In genomic region chr2:179442191-179442540, GRCm38 (mm10) we compare ENCODE assay signal across 8 mouse cellular contexts. TPM values are rescaled to one million over a fixed set of nuclear protein-coding genes. Genes with fewer than 3 reads are reported as not detected.
DNase-seq lines count a peak whose midpoint lies in the region; ATAC-seq and TF ChIP-seq lines count a peak whose summit lies in the region.

TSS of gene Cdh4 (plus strand) at chr2:179442431.

- H3K9me3 ChIP-seq in embryonic facial prominence, embryonic 15.5 days (replicated peaks), result no peaks in the 10 kb centered on the region
- no peaks in the 10 kb centered on the region for H3K9me3 ChIP-seq in heart, embryonic 13.5 days
- no peaks in the 10 kb centered on the region; the same call in 1 of the 2 replicates for H3K9me3 ChIP-seq in kidney, embryonic 16.5 days (ENCODE audit: low read length)
- H3K9me3 ChIP-seq in limb, embryonic 15.5 days, result no peaks in the 10 kb centered on the region
- no peaks in the 10 kb centered on the region for H3K9me3 ChIP-seq in midbrain, embryonic 15.5 days

- 2% methylated on average over 40 of the region's 40 CpGs for WGBS in spleen, adult 2 months
- WGBS in embryonic facial prominence, embryonic 15.5 days, result under 1% methylated on average over 36 of the region's 40 CpGs
- under 1% methylated on average over 30 of the region's 40 CpGs for WGBS in heart, embryonic 13.5 days
- WGBS in kidney, embryonic 16.5 days, result under 1% methylated on average over 37 of the region's 40 CpGs
- WGBS in limb, embryonic 15.5 days, result 0% methylated on average over 40 of the region's 40 CpGs
- WGBS in midbrain, embryonic 15.5 days, result under 1% methylated on average over 33 of the region's 40 CpGs

- TF ChIP-seq CTCF in spleen, adult 2 months (IDR thresholded peaks at IDR 0.05; ENCODE audit: extremely low read depth, insufficient read depth, insufficient read length, insufficient replicate concordance), result no peak

- H3K4me3 ChIP-seq in spleen, adult 2 months (ENCODE audit: extremely low read depth, insufficient read depth, insufficient read length), result peak within 1 kb of the TSS; percentile 29; the same call in 1 of the 2 replicates
- peak within 1 kb of the TSS; percentile 67 for H3K4me3 ChIP-seq in embryonic facial prominence, embryonic 15.5 days (replicated peaks)
- peak within 1 kb of the TSS; percentile 68 for H3K4me3 ChIP-seq in heart, embryonic 13.5 days
- H3K4me3 ChIP-seq in kidney, embryonic 16.5 days (ENCODE audit: low read length), result peak within 1 kb of the TSS; percentile 73
- H3K4me3 ChIP-seq in limb, embryonic 15.5 days, result peak within 1 kb of the TSS; percentile 68
- peak within 1 kb of the TSS; percentile 68 for H3K4me3 ChIP-seq in midbrain, embryonic 15.5 days

- H3K36me3 ChIP-seq in spleen, adult 2 months (ENCODE audit: control insufficient read depth, insufficient read depth, low read length), result no peaks in the 10 kb centered on the region
- no peaks in the 10 kb centered on the region for H3K36me3 ChIP-seq in embryonic facial prominence, embryonic 15.5 days
- no peaks in the 10 kb centered on the region for H3K36me3 ChIP-seq in heart, embryonic 13.5 days
- no peaks in the 10 kb centered on the region for H3K36me3 ChIP-seq in kidney, embryonic 16.5 days (ENCODE audit: insufficient read depth, low read length)
- no peaks in the 10 kb centered on the region for H3K36me3 ChIP-seq in limb, embryonic 15.5 days
- H3K36me3 ChIP-seq in midbrain, embryonic 15.5 days (replicated peaks), result no peaks in the 10 kb centered on the region

- TF ChIP-seq POLR2A in spleen, adult 2 months (IDR thresholded peaks at IDR 0.05; ENCODE audit: low read depth, low read length), result no peak

- H3K27me3 ChIP-seq in spleen, adult 2 months (ENCODE audit: control insufficient read depth, insufficient read depth, low read length), result peaks cover 13% of the 10 kb centered on the region
- peaks cover 45% of the 10 kb centered on the region for H3K27me3 ChIP-seq in embryonic facial prominence, embryonic 15.5 days
- peaks cover 85% of the 10 kb centered on the region for H3K27me3 ChIP-seq in heart, embryonic 13.5 days (replicated peaks)
- peaks cover 21% of the 10 kb centered on the region; the same call in 1 of the 2 replicates for H3K27me3 ChIP-seq in kidney, embryonic 16.5 days (ENCODE audit: insufficient read depth, low read length)
- peaks cover 45% of the 10 kb centered on the region for H3K27me3 ChIP-seq in limb, embryonic 15.5 days
- peaks cover 12% of the 10 kb centered on the region; the same call in 1 of the 2 replicates for H3K27me3 ChIP-seq in midbrain, embryonic 15.5 days (replicated peaks)

- H3K9ac ChIP-seq in embryonic facial prominence, embryonic 15.5 days, result peak within 1 kb of the TSS; percentile 27
- peak within 1 kb of the TSS; percentile 77 for H3K9ac ChIP-seq in heart, embryonic 13.5 days
- H3K9ac ChIP-seq in kidney, embryonic 16.5 days (replicated peaks; ENCODE audit: low read length), result peak within 1 kb of the TSS; percentile 71
- peak within 1 kb of the TSS; percentile 57 for H3K9ac ChIP-seq in limb, embryonic 15.5 days
- peak within 1 kb of the TSS; percentile 66 for H3K9ac ChIP-seq in midbrain, embryonic 15.5 days

- no peak within 1 kb of the TSS for H3K27ac ChIP-seq in spleen, adult 2 months (ENCODE audit: insufficient read depth, low read length)
- H3K27ac ChIP-seq in embryonic facial prominence, embryonic 15.5 days (replicated peaks), result peak within 1 kb of the TSS; percentile 17; the same call in 1 of the 2 replicates
- H3K27ac ChIP-seq in heart, embryonic 13.5 days (replicated peaks), result no peak within 1 kb of the TSS
- peak within 1 kb of the TSS; percentile 70 for H3K27ac ChIP-seq in kidney, embryonic 16.5 days (ENCODE audit: low read length)
- H3K27ac ChIP-seq in limb, embryonic 15.5 days, result peak within 1 kb of the TSS; percentile 61
- H3K27ac ChIP-seq in midbrain, embryonic 15.5 days, result peak within 1 kb of the TSS; percentile 87

- peaks cover 2% of the 10 kb centered on the region; the same call in 1 of the 2 replicates for H3K4me1 ChIP-seq in spleen, adult 2 months (ENCODE audit: control insufficient read depth, insufficient read depth, insufficient read length)
- peaks cover 22% of the 10 kb centered on the region for H3K4me1 ChIP-seq in embryonic facial prominence, embryonic 15.5 days
- peaks cover 8% of the 10 kb centered on the region for H3K4me1 ChIP-seq in heart, embryonic 13.5 days
- peaks cover 27% of the 10 kb centered on the region for H3K4me1 ChIP-seq in kidney, embryonic 16.5 days (ENCODE audit: insufficient read depth, low read length)
- peaks cover 21% of the 10 kb centered on the region for H3K4me1 ChIP-seq in limb, embryonic 15.5 days
- peaks cover 30% of the 10 kb centered on the region for H3K4me1 ChIP-seq in midbrain, embryonic 15.5 days

- H3K4me2 ChIP-seq in embryonic facial prominence, embryonic 15.5 days (replicated peaks), result peak within 1 kb of the TSS; percentile 99
- peak within 1 kb of the TSS; percentile 99 for H3K4me2 ChIP-seq in heart, embryonic 13.5 days
- H3K4me2 ChIP-seq in kidney, embryonic 16.5 days (replicated peaks; ENCODE audit: low read depth, low read length), result peak within 1 kb of the TSS; percentile 93
- peak within 1 kb of the TSS; percentile 99 for H3K4me2 ChIP-seq in limb, embryonic 15.5 days
- peak within 1 kb of the TSS; percentile 80 for H3K4me2 ChIP-seq in midbrain, embryonic 15.5 days

- peak; percentile 78 for ATAC-seq in embryonic facial prominence, embryonic 15.5 days (ENCODE audit: insufficient number of reproducible peaks, low FRiP score, low TSS enrichment, low read depth)
- peak; percentile 59; the same call in 1 of the 2 replicates for ATAC-seq in heart, embryonic 13.5 days (ENCODE audit: extremely low read depth, insufficient number of reproducible peaks, low FRiP score, low TSS enrichment)
- peak; percentile 90 for ATAC-seq in kidney, embryonic 16.5 days (ENCODE audit: low FRiP score, low TSS enrichment)
- peak; percentile 44; the same call in 1 of the 2 replicates for ATAC-seq in limb, embryonic 15.5 days (ENCODE audit: insufficient number of reproducible peaks, low FRiP score, low TSS enrichment, low read depth)
- ATAC-seq in midbrain, embryonic 15.5 days (replicated peaks), result peak; percentile 89

- DNase-seq in spleen, adult 2 months (ENCODE audit: low read depth in 1 of 2, low spot score in 2 of 2), result no peak
- DNase-seq in spleen, postnatal 4 days (ENCODE audit: low spot score in 2 of 2), result no peak
- peak; percentile 52 for DNase-seq in testis, postnatal 14 days (ENCODE audit: low spot score)

RNA-seq across cellular contexts. Expression of gene Cdh4, which starts in this region (rescaled TPM):
- 1.0 and 1.1 TPM in 2 replicates for polyA plus RNA-seq in spleen, adult 2 months (2012; rRNA removed)
- 10.2 and 10.8 TPM in 2 replicates for polyA plus RNA-seq in embryonic facial prominence, embryonic 15.5 days (2015; fragmentation: Nextera tagmentation; extraction: Ambion mirVana)
- polyA plus RNA-seq in heart, embryonic 13.5 days (2015; fragmentation: Nextera tagmentation; extraction: Ambion mirVana), result 1.3 and 1.4 TPM in 2 replicates
- polyA plus RNA-seq in kidney, embryonic 16.5 days (2015; fragmentation: Nextera tagmentation; extraction: Ambion mirVana), result 23.0 and 25.8 TPM in 2 replicates
- polyA plus RNA-seq in limb, embryonic 15.5 days (2015; fragmentation: Nextera tagmentation; extraction: Ambion mirVana), result 7.5 and 8.8 TPM in 2 replicates
- polyA plus RNA-seq in midbrain, embryonic 15.5 days (2015; fragmentation: Nextera tagmentation; extraction: Ambion mirVana), result 58.8 and 63.9 TPM in 2 replicates

Comparison
In these comparisons a context has a peak if more than half of its experiments do, and no peak if none do; other contexts are left out.
1. H3K27ac ChIP-seq: peak in embryonic facial prominence, embryonic 15.5 days (single experiment), kidney, embryonic 16.5 days (single experiment), limb, embryonic 15.5 days (single experiment) and midbrain, embryonic 15.5 days (single experiment); none in spleen, adult 2 months (single experiment) and heart, embryonic 13.5 days (single experiment).
2. H3K9ac ChIP-seq: peak in every context shown above with its lines; median percentile 77 in heart, embryonic 13.5 days; 71 in kidney, embryonic 16.5 days; 66 in midbrain, embryonic 15.5 days; 57 in limb, embryonic 15.5 days; 27 in embryonic facial prominence, embryonic 15.5 days.
3. Peak in every context shown above with its lines, with median percentiles within 50 percentile points of each other: H3K4me3 ChIP-seq, ATAC-seq and H3K4me2 ChIP-seq.